Mouse (Mus musculus) liver, embryonic 15.5 days (tissue): ENCODE measurements around the gene Raver2. TPM values are rescaled to one million over a fixed set of nuclear protein-coding genes. Genes with fewer than 3 reads are reported as not detected.

Experiments used
- ATAC-seq: fragments of 200-750 bp; cut with Nextera tagmentation; 2 replicates; pipeline ENCODE4 v1.8.0; 2017; ENCODE audit warnings: moderate number of reproducible peaks, mild to moderate bottlenecking, moderate library complexity; ENCODE audit not compliant: insufficient read depth
- H3K27ac ChIP-seq: fragments of 300-500 bp; sonication (generic); replicated peaks from 2 replicates; pipeline ENCODE4 v1.5.1; 2015; ENCODE audit warnings: mild to moderate bottlenecking, inconsistent platforms
- H3K27me3 ChIP-seq: fragments of 300-500 bp; sonication (generic); 2 replicates; pipeline ENCODE4 v1.6.1; 2015; ENCODE audit warnings: mild to moderate bottlenecking, inconsistent platforms
- H3K36me3 ChIP-seq: fragments of 300-500 bp; sonication (generic); replicated peaks from 2 replicates; pipeline ENCODE4 v1.6.1; 2015; ENCODE audit warnings: moderate library complexity, mild to moderate bottlenecking, inconsistent platforms
- H3K4me1 ChIP-seq: fragments of 300-500 bp; sonication (generic); replicated peaks from 2 replicates; pipeline ENCODE4 v1.6.1; 2015; ENCODE audit warnings: inconsistent platforms
- H3K4me2 ChIP-seq: fragments of 300-500 bp; sonication (generic); 2 replicates; pipeline ENCODE4 v1.6.1; 2015; ENCODE audit warnings: moderate library complexity, mild to moderate bottlenecking, inconsistent platforms
- H3K4me3 ChIP-seq: fragments of 300-500 bp; sonication (generic); replicated peaks from 2 replicates; pipeline ENCODE4 v1.5.1; 2015; ENCODE audit warnings: mild to moderate bottlenecking, inconsistent platforms
- H3K9ac ChIP-seq: fragments of 300-500 bp; sonication (generic); 2 replicates; pipeline ENCODE4 v1.6.1; 2015; ENCODE audit warnings: moderate library complexity, mild to moderate bottlenecking, inconsistent platforms
- H3K9me3 ChIP-seq: fragments of 300-500 bp; sonication (generic); replicated peaks from 2 replicates; pipeline ENCODE4 v1.6.1; 2016; ENCODE audit warnings: inconsistent platforms
- WGBS: fragments of 180-500 bp; shearing (Covaris S2); methylation state at CpG from one replicate; pipeline ENCODE4 v1.1.7; 2015; ENCODE audit warnings: mixed read lengths; ENCODE audit not compliant: insufficient replicate concordance; 5-methylcytosine and 5-hydroxymethylcytosine counted together
- polyA plus RNA-seq: library from polyadenylated mRNA; unstranded; fragments of >200 nt; fragmentation: Nextera tagmentation; extraction: Ambion mirVana; gene quantifications from 2 replicates; pipeline ENCODE4 v1.2.1, GENCODE M21; 2015

The Raver2 gene
- polyA plus RNA-seq, 1 experiment from 2014 or later = 0.35 TPM

GRCm38 (mm10) chr4:101174916-101175625 lies 106.3 kb downstream of the Raver2 start:
- Histone ChIP-seq H3K36me3 (peaks cover 83% of the 10 kb centered on the region), H3K9me3 (no peaks in the 10 kb centered on the region), H3K27ac (no peak overlapping the region), H3K27me3 (no peaks in the 10 kb centered on the region), H3K9ac (no peak overlapping the region), H3K4me1 (peaks cover 20% of the 10 kb centered on the region), H3K4me2 (no peak overlapping the region), H3K4me3 (no peak overlapping the region)
- 76% methylated on average over 10 of the region's 10 CpGs for WGBS
- no peak for ATAC-seq

DNA sequence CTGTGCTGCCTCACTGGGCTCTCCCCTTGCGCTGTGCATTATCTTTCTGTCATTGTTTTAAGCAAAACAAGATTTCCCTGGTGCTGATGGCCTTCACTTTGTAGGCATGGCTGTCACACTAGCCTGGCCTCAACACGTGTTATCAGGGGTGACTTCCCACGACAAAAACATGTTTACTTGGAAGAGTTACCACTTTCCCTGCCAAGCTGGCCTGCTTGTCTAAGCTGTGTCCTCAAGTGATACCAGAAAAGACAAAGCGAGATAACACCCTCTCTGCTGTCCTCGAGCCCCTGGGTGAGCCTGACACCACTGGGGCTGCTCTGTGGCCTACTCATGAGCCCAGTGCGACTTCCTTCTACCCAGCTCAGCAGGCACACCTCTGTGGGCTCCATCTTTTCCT lies 107.3 kb downstream of the Raver2 start:
- no peak overlapping the region for H3K9ac ChIP-seq
- H3K27me3 ChIP-seq = no peaks in the 10 kb centered on the region
- no peaks in the 10 kb centered on the region for H3K9me3 ChIP-seq
- WGBS = 22% methylated on average over 6 of the region's 6 CpGs
- peaks cover 80% of the 10 kb centered on the region for H3K36me3 ChIP-seq
- H3K4me1 ChIP-seq = peaks cover 27% of the 10 kb centered on the region
- H3K4me3 ChIP-seq = no peak overlapping the region
- no peak overlapping the region for H3K4me2 ChIP-seq
- ATAC-seq = peak; percentile 80
- peak overlapping the region; percentile 57 for H3K27ac ChIP-seq

GRCm38 (mm10) chr4:101177796-101178195 lies 109.0 kb downstream of the Raver2 start:
- Histone ChIP-seq H3K27me3 (no peaks in the 10 kb centered on the region), H3K9ac (no peak overlapping the region), H3K4me1 (peaks cover 27% of the 10 kb centered on the region), H3K4me2 (no peak overlapping the region), H3K36me3 (peaks cover 92% of the 10 kb centered on the region), H3K9me3 (no peaks in the 10 kb centered on the region), H3K4me3 (no peak overlapping the region), H3K27ac (no peak overlapping the region)
- ATAC-seq = no peak
- 80% methylated on average over 3 of the region's 3 CpGs for WGBS

DNA sequence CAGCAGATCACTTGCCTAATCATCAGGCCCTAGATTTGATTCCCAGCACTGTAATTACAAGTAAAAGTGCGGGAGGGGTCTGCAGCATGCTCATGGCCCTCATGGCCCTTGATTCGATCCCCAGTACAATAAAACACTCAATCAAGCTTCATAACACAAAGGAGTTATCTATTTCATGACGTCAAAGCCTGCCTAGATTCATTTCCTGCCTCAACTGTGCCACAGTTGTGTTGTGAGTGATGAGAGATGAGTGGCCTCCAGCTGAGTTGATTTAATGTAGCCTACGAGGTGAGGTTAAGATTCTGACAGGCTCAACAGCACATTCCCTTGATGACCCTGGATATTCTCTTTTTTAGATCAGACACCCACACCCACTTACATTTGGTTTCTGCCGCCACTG lies 110.3 kb downstream of the Raver2 start:
- Histone ChIP-seq H3K9ac (no peak overlapping the region), H3K4me1 (peaks cover 27% of the 10 kb centered on the region), H3K36me3 (peaks cover 92% of the 10 kb centered on the region), H3K4me3 (no peak overlapping the region), H3K27me3 (no peaks in the 10 kb centered on the region), H3K4me2 (no peak overlapping the region), H3K9me3 (no peaks in the 10 kb centered on the region), H3K27ac (no peak overlapping the region)
- WGBS = 71% methylated on average over 5 of the region's 5 CpGs
- no peak for ATAC-seq

DNA sequence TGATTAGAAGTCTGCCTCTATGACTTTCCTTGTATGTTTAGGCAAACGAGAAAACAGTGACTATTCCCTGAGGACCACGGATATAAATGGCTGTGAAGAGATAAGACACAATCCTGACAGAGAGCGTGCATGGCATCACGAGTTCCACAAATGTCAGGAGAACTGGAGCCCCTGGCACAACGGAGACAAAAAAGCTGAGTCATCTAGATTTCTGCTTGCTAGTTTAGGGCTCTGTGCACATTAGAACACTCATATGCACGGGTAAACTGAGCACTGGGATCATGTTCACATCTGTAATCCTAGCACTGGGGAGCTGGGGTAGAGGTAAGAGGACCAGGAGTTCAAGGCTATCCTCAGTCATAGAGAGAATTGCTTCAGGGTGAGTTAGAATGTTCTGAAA lies 111.1 kb downstream of the Raver2 start:
- Histone ChIP-seq H3K9me3 (no peaks in the 10 kb centered on the region), H3K9ac (no peak overlapping the region), H3K27ac (no peak overlapping the region), H3K4me2 (no peak overlapping the region), H3K27me3 (no peaks in the 10 kb centered on the region), H3K4me1 (peaks cover 27% of the 10 kb centered on the region), H3K36me3 (peaks cover 92% of the 10 kb centered on the region), H3K4me3 (no peak overlapping the region)
- ATAC-seq = no peak
- 31% methylated on average over 6 of the region's 6 CpGs for WGBS

DNA sequence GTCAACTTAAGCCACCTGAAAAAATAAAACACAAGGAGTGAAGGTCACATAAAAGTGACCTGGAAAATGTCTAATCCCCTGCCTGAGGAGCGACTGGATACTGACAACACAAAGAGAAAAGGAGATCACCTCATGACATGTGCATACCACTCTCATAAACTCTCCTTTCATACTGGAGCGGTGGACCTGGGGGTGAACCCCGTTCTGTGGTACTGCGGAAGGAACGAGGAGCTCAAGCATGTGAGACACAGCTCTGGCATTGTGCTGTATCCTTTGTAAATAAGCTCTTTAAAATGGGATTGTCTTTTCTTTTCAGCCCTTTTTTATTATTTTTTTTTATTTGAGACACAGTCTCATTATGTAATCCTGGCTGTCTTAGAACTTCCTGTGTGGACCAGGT lies 111.9 kb downstream of the Raver2 start:
- Histone ChIP-seq H3K4me2 (no peak overlapping the region), H3K4me3 (no peak overlapping the region), H3K27me3 (no peaks in the 10 kb centered on the region), H3K9me3 (no peaks in the 10 kb centered on the region), H3K4me1 (peaks cover 25% of the 10 kb centered on the region), H3K36me3 (peaks cover 86% of the 10 kb centered on the region), H3K27ac (no peak overlapping the region), H3K9ac (no peak overlapping the region)
- WGBS = 83% methylated on average over 5 of the region's 5 CpGs
- no peak for ATAC-seq

- Histone ChIP-seq H3K36me3 (peaks cover 82% of the 10 kb centered on the region), H3K4me2 (no peak overlapping the region), H3K9ac (no peak overlapping the region), H3K4me3 (no peak overlapping the region), H3K27me3 (no peaks in the 10 kb centered on the region), H3K27ac (peak overlapping the region; percentile 51; the same call in 1 of the 2 replicates), H3K9me3 (no peaks in the 10 kb centered on the region), H3K4me1 (peaks cover 27% of the 10 kb centered on the region)
- 28% methylated on average over 9 of the region's 9 CpGs for WGBS
- ATAC-seq = no peak
Observed at GRCm38 (mm10) chr4:101182603-101183011, 113.8 kb downstream of the Raver2 start.

DNA sequence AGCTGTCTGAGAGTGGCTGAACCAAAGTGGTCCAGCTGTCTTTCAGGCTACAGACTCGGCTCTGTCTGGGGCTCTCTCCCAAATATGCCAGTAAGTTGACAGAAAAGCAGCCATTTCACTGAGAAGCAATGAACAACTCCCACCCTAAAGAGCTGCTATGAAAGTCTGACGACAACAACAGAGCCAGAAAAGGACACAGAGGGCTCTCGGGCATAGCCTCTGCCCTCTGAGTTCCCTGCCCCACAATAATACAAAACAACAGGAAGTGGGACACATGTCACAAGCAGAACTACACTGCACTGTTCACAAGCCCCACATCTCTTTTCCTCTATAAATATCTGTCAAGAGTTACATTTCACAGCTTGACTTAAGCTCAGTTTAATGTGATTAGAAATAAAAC lies 116.4 kb downstream of the Raver2 start:
- Histone ChIP-seq H3K27ac (no peak overlapping the region; the same call in 1 of the 2 replicates), H3K4me2 (no peak overlapping the region)

GRCm38 (mm10) chr4:101186591-101186990 lies 117.8 kb downstream of the Raver2 start:
- Histone ChIP-seq H3K4me3 (no peak overlapping the region), H3K4me2 (no peak overlapping the region), H3K27ac (no peak overlapping the region), H3K9ac (no peak overlapping the region), H3K9me3 (no peaks in the 10 kb centered on the region), H3K4me1 (peaks cover 29% of the 10 kb centered on the region), H3K27me3 (no peaks in the 10 kb centered on the region), H3K36me3 (peaks cover 75% of the 10 kb centered on the region)
- 64% methylated on average over 5 of the region's 5 CpGs for WGBS
- ATAC-seq = no peak

More for the DNA sequence above, 116.4 kb downstream of the Raver2 start:
- Histone ChIP-seq H3K4me3 (no peak overlapping the region), H3K27me3 (no peaks in the 10 kb centered on the region), H3K9ac (no peak overlapping the region), H3K4me1 (peaks cover 26% of the 10 kb centered on the region), H3K9me3 (no peaks in the 10 kb centered on the region), H3K36me3 (peaks cover 77% of the 10 kb centered on the region)
- WGBS = 42% methylated on average over 3 of the region's 3 CpGs
- no peak for ATAC-seq

DNA sequence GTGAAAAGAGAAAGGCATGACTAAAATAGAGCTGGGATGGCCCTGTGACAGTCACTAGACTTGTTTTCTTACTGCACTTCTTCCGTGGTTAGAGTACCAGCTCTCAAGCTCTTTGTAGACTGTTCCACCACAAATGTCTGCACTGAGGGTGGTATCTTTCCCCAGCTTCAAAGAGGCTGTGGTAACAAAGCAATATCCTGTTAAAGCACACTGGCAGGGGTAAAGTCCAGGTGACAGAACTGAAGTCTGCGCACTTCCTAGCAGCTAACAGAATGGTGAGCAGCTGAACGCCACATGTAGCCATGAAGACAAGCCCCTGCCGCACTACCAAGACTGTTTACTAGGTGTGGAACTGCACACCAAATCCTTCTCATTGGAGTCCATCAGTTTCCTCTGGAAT lies 118.6 kb downstream of the Raver2 start:
- Histone ChIP-seq H3K4me3 (no peak overlapping the region), H3K27ac (no peak overlapping the region), H3K36me3 (peaks cover 72% of the 10 kb centered on the region), H3K9ac (no peak overlapping the region), H3K27me3 (no peaks in the 10 kb centered on the region), H3K4me1 (peaks cover 37% of the 10 kb centered on the region), H3K9me3 (no peaks in the 10 kb centered on the region), H3K4me2 (no peak overlapping the region)
- WGBS = 67% methylated on average over 4 of the region's 4 CpGs
- ATAC-seq = no peak

DNA sequence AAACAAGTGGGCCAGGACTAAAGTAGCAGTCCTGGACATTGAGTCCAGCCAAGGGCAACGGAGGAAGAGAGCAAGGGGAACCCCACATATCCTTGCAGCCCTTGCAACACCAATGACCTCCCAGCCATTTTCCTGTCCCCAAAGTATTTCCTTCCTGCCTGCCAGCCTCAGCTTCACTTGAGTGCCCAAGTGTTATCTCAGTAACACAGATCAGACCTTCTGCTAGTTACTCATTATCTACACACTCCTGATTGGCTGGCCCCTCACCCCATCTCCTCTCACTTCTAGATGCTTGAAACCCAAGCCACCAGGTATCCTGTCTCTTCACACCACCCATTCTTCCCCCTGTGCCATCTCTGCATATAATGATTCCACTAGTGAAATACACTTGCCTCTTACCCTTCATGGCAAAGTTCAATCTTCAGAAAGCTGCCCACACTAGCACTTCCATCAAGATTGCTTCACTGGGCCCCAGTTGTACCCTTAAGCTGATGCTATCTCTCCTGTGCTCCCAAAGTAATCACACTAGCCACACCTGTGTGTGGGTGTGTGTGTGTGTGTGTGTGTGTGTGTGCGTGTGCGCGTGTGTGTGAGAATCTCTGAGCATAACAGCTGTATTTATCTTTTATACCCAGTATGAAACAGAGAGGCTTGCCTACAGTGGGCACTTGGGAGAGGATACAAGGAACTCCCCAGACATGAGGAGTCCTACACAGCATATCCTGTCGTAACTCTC lies 123.6 kb downstream of the Raver2 start:
- 0 out of 2 replicates have a peak overlapping the region, but pooled peaks have one; percentile 6 for H3K9ac ChIP-seq
- H3K27me3 ChIP-seq = no peaks in the 10 kb centered on the region
- peak overlapping the region; percentile 56 for H3K27ac ChIP-seq
- no peaks in the 10 kb centered on the region for H3K9me3 ChIP-seq
- peaks cover 33% of the 10 kb centered on the region for H3K36me3 ChIP-seq
- 22% methylated on average over 5 of the region's 5 CpGs for WGBS
- H3K4me2 ChIP-seq = peak overlapping the region; percentile 43
- ATAC-seq = peak; percentile 90
- H3K4me1 ChIP-seq = peaks cover 60% of the 10 kb centered on the region
- H3K4me3 ChIP-seq = no peak overlapping the region; the same call in 1 of the 2 replicates
